Mouse (Mus musculus): ENCODE measurements around the gene Foxp1. TPM values are rescaled to one million over a fixed set of nuclear protein-coding genes. Genes with fewer than 3 reads are reported as not detected.

Gene Foxp1
- polyA plus RNA-seq, 1 experiment from 2014 or later, result 96.6 TPM

- Histone ChIP-seq H3K9me3 (no peaks in the 10 kb centered on the region), H3K27ac (replicated peaks) (no peak overlapping the region), H3K4me1 (peaks cover 9% of the 10 kb centered on the region), H3K4me2 (replicated peaks) (no peak overlapping the region), H3K4me3 (no peak overlapping the region), H3K27me3 (no peaks in the 10 kb centered on the region), H3K36me3 (no peaks in the 10 kb centered on the region), H3K9ac (replicated peaks) (no peak overlapping the region)
- ATAC-seq (ENCODE audit: low FRiP score, low read depth), result no peak
- WGBS, result 93% methylated on average over 10 of the region's 10 CpGs
Observed at GRCm38 (mm10) chr6:99063982-99064484, 458.5 kb downstream of the Foxp1 start.

GRCm38 (mm10) chr6:99062931-99063330 is 459.6 kb downstream of the Foxp1 start:
- peaks cover 9% of the 10 kb centered on the region for H3K4me1 ChIP-seq
- no peak for ATAC-seq (ENCODE audit: low FRiP score, low read depth)
- H3K4me3 ChIP-seq, result no peak overlapping the region
- H3K9ac ChIP-seq (replicated peaks), result no peak overlapping the region
- WGBS, result 85% methylated on average over 8 of the region's 8 CpGs
- H3K27ac ChIP-seq (replicated peaks), result no peak overlapping the region
- H3K36me3 ChIP-seq, result no peaks in the 10 kb centered on the region
- H3K9me3 ChIP-seq, result no peaks in the 10 kb centered on the region
- no peak overlapping the region for H3K4me2 ChIP-seq (replicated peaks)
- H3K27me3 ChIP-seq, result no peaks in the 10 kb centered on the region

- Histone ChIP-seq H3K27me3 (no peaks in the 10 kb centered on the region), H3K4me3 (no peak overlapping the region), H3K9ac (replicated peaks) (no peak overlapping the region), H3K9me3 (no peaks in the 10 kb centered on the region), H3K4me1 (no peaks in the 10 kb centered on the region), H3K4me2 (replicated peaks) (no peak overlapping the region), H3K27ac (replicated peaks) (no peak overlapping the region), H3K36me3 (no peaks in the 10 kb centered on the region)
- 90% methylated on average over 3 of the region's 3 CpGs for WGBS
- ATAC-seq (ENCODE audit: low FRiP score, low read depth), result no peak
Observed at GRCm38 (mm10) chr6:99058688-99059087, 463.8 kb downstream of the Foxp1 start.

GRCm38 (mm10) chr6:99057113-99057553 is 465.4 kb downstream of the Foxp1 start:
- H3K27me3 ChIP-seq, result no peaks in the 10 kb centered on the region
- WGBS, result 97% methylated on average over 4 of the region's 4 CpGs

GRCm38 (mm10) chr6:99056379-99056778 is 466.1 kb downstream of the Foxp1 start:
- Histone ChIP-seq H3K27me3 (no peaks in the 10 kb centered on the region), H3K36me3 (no peaks in the 10 kb centered on the region), H3K4me3 (no peak overlapping the region), H3K9me3 (no peaks in the 10 kb centered on the region), H3K4me1 (no peaks in the 10 kb centered on the region), H3K4me2 (replicated peaks) (no peak overlapping the region), H3K27ac (replicated peaks) (no peak overlapping the region), H3K9ac (replicated peaks) (no peak overlapping the region)
- no peak for ATAC-seq (ENCODE audit: low FRiP score, low read depth)
- WGBS, result 74% methylated on average over 2 of the region's 2 CpGs

More at GRCm38 (mm10) chr6:99057113-99057553, 465.4 kb downstream of the Foxp1 start:
- H3K4me1 ChIP-seq, result no peaks in the 10 kb centered on the region
- no peak overlapping the region for H3K9ac ChIP-seq (replicated peaks)
- H3K4me3 ChIP-seq, result no peak overlapping the region
- H3K4me2 ChIP-seq (replicated peaks), result no peak overlapping the region
- no peaks in the 10 kb centered on the region for H3K9me3 ChIP-seq
- no peak for ATAC-seq (ENCODE audit: low FRiP score, low read depth)
- H3K27ac ChIP-seq (replicated peaks), result no peak overlapping the region
- no peaks in the 10 kb centered on the region for H3K36me3 ChIP-seq

GRCm38 (mm10) chr6:99053998-99054397 is 468.5 kb downstream of the Foxp1 start:
- no peaks in the 10 kb centered on the region for H3K9me3 ChIP-seq
- no peak overlapping the region for H3K4me2 ChIP-seq (replicated peaks)
- H3K36me3 ChIP-seq, result no peaks in the 10 kb centered on the region
- no peak overlapping the region for H3K27ac ChIP-seq (replicated peaks)
- 93% methylated on average over 2 of the region's 2 CpGs for WGBS
- H3K4me3 ChIP-seq, result no peak overlapping the region
- no peaks in the 10 kb centered on the region for H3K27me3 ChIP-seq
- ATAC-seq (ENCODE audit: low FRiP score, low read depth), result no peak
- H3K9ac ChIP-seq (replicated peaks), result no peak overlapping the region
- H3K4me1 ChIP-seq, result no peaks in the 10 kb centered on the region

GRCm38 (mm10) chr6:99053111-99053510 is 469.4 kb downstream of the Foxp1 start:
- H3K4me1 ChIP-seq, result no peaks in the 10 kb centered on the region
- no peaks in the 10 kb centered on the region for H3K9me3 ChIP-seq
- no peaks in the 10 kb centered on the region for H3K27me3 ChIP-seq
- no peak overlapping the region for H3K4me3 ChIP-seq
- H3K4me2 ChIP-seq (replicated peaks), result no peak overlapping the region
- WGBS, result 89% methylated on average over 7 of the region's 7 CpGs
- H3K9ac ChIP-seq (replicated peaks), result no peak overlapping the region
- no peak overlapping the region for H3K27ac ChIP-seq (replicated peaks)
- no peak for ATAC-seq (ENCODE audit: low FRiP score, low read depth)
- no peaks in the 10 kb centered on the region for H3K36me3 ChIP-seq

GRCm38 (mm10) chr6:99051724-99052123 is 470.8 kb downstream of the Foxp1 start:
- Histone ChIP-seq H3K9ac (replicated peaks) (no peak overlapping the region), H3K4me2 (replicated peaks) (no peak overlapping the region), H3K9me3 (no peaks in the 10 kb centered on the region), H3K27me3 (no peaks in the 10 kb centered on the region), H3K27ac (replicated peaks) (no peak overlapping the region), H3K4me1 (no peaks in the 10 kb centered on the region), H3K4me3 (no peak overlapping the region), H3K36me3 (no peaks in the 10 kb centered on the region)
- no peak for ATAC-seq (ENCODE audit: low FRiP score, low read depth)

- no peaks in the 10 kb centered on the region for H3K27me3 ChIP-seq
- H3K4me3 ChIP-seq, result no peak overlapping the region
- no peaks in the 10 kb centered on the region for H3K4me1 ChIP-seq
- no peaks in the 10 kb centered on the region for H3K9me3 ChIP-seq
- H3K36me3 ChIP-seq, result no peaks in the 10 kb centered on the region
- WGBS, result 91% methylated on average over 3 of the region's 3 CpGs
- H3K9ac ChIP-seq (replicated peaks), result no peak overlapping the region
- no peak for ATAC-seq (ENCODE audit: low FRiP score, low read depth)
- no peak overlapping the region for H3K27ac ChIP-seq (replicated peaks)
- H3K4me2 ChIP-seq (replicated peaks), result no peak overlapping the region
Observed at GRCm38 (mm10) chr6:99050288-99051006, 472.1 kb downstream of the Foxp1 start.

- Histone ChIP-seq H3K27ac (replicated peaks) (no peak overlapping the region), H3K4me2 (replicated peaks) (no peak overlapping the region), H3K9ac (replicated peaks) (no peak overlapping the region), H3K4me3 (no peak overlapping the region), H3K9me3 (no peaks in the 10 kb centered on the region), H3K27me3 (no peaks in the 10 kb centered on the region), H3K4me1 (peaks cover 3% of the 10 kb centered on the region; the same call in 1 of the 2 replicates), H3K36me3 (no peaks in the 10 kb centered on the region)
- no peak for ATAC-seq (ENCODE audit: low FRiP score, low read depth)
- WGBS, result 84% methylated on average over 5 of the region's 5 CpGs
Observed at GRCm38 (mm10) chr6:99047322-99047721, 475.2 kb downstream of the Foxp1 start.

- no peak overlapping the region for H3K4me2 ChIP-seq (replicated peaks)
- ATAC-seq (ENCODE audit: low FRiP score, low read depth), result no peak
- peaks cover 3% of the 10 kb centered on the region; the same call in 1 of the 2 replicates for H3K4me1 ChIP-seq
- H3K36me3 ChIP-seq, result no peaks in the 10 kb centered on the region
- no peak overlapping the region for H3K9ac ChIP-seq (replicated peaks)
- no peak overlapping the region for H3K4me3 ChIP-seq
- no peaks in the 10 kb centered on the region for H3K27me3 ChIP-seq
- no peaks in the 10 kb centered on the region for H3K9me3 ChIP-seq
- WGBS, result 92% methylated on average over 5 of the region's 5 CpGs
- no peak overlapping the region for H3K27ac ChIP-seq (replicated peaks)
Observed at GRCm38 (mm10) chr6:99045845-99046788, 476.4 kb downstream of the Foxp1 start.
